8 mouse cellular contexts compared by ENCODE assay signal in genomic region chr9:41766533-41766920, GRCm38 (mm10).
DNase-seq lines count a peak whose midpoint lies in the region; ATAC-seq and TF ChIP-seq lines count a peak whose summit lies in the region.

No protein-coding gene starts in this region.

- no peaks in the 10 kb centered on the region for H3K36me3 ChIP-seq in C2C12 (ENCODE audit: control insufficient read depth, insufficient read depth)
- no peaks in the 10 kb centered on the region for H3K36me3 ChIP-seq in forebrain, embryonic 14.5 days (ENCODE audit: control insufficient read depth, insufficient read depth, low read length)
- H3K36me3 ChIP-seq in heart, embryonic 15.5 days = no peaks in the 10 kb centered on the region

- peak; percentile 33 to 62 for DNase-seq in adrenal gland, postnatal 36 days
- peak; percentile 85 for DNase-seq in forebrain, embryonic 14.5 days (ENCODE audit: low spot score)
- peak; percentile 66 to 72 for DNase-seq in kidney, postnatal 4 days
- peak; percentile 72 for DNase-seq in lung, postnatal 14 days
- DNase-seq in right cerebral cortex, postnatal 4 days = peak; percentile 38

- H3K9me3 ChIP-seq in forebrain, embryonic 14.5 days (replicated peaks; ENCODE audit: control insufficient read depth, low read length) = no peaks in the 10 kb centered on the region
- H3K9me3 ChIP-seq in heart, embryonic 15.5 days (replicated peaks) = no peaks in the 10 kb centered on the region

- H3K79me3 ChIP-seq in C2C12 (ENCODE audit: low read depth) = no peaks in the 10 kb centered on the region

- peak overlapping the region; percentile 65 for H3K27ac ChIP-seq in forebrain, embryonic 14.5 days (ENCODE audit: low read depth, low read length)
- peak overlapping the region; percentile 71 for H3K27ac ChIP-seq in heart, embryonic 15.5 days

- H3K4me3 ChIP-seq in C2C12 (ENCODE audit: insufficient read depth, poor library complexity, severe bottlenecking) = no peak overlapping the region
- no peak overlapping the region for H3K4me3 ChIP-seq in forebrain, embryonic 14.5 days (ENCODE audit: low read depth, low read length)
- H3K4me3 ChIP-seq in heart, embryonic 15.5 days = no peak overlapping the region

- TF ChIP-seq CTCF in C2C12 (IDR thresholded peaks at IDR 0.05; ENCODE audit: control insufficient read depth, insufficient read depth, insufficient read length) = no peak

- no peak overlapping the region for H3ac ChIP-seq in C2C12 (ENCODE audit: control insufficient read depth, insufficient read length, low read depth)

- H3K9ac ChIP-seq in forebrain, embryonic 14.5 days (ENCODE audit: low read length) = no peak overlapping the region
- no peak overlapping the region for H3K9ac ChIP-seq in heart, embryonic 15.5 days

- no peak overlapping the region for H3K4me2 ChIP-seq in forebrain, embryonic 14.5 days (ENCODE audit: low read length)
- no peak overlapping the region for H3K4me2 ChIP-seq in heart, embryonic 15.5 days

- no peaks in the 10 kb centered on the region for H3K79me2 ChIP-seq in C2C12 (ENCODE audit: control insufficient read depth, insufficient read depth)

- ATAC-seq in forebrain, embryonic 14.5 days = peak; percentile 89
- peak; percentile 97 for ATAC-seq in heart, embryonic 15.5 days (replicated peaks; ENCODE audit: insufficient number of reproducible peaks, insufficient read depth, low FRiP score, low read depth)
- no peak for ATAC-seq in inflammation-experienced regulatory T-cells, adult 6 months

- WGBS in forebrain, embryonic 14.5 days = 9% methylated on average over 4 of the region's 4 CpGs
- 7% methylated on average over 4 of the region's 4 CpGs for WGBS in heart, embryonic 15.5 days

- no peaks in the 10 kb centered on the region for H3K27me3 ChIP-seq in C2C12 (ENCODE audit: control insufficient read depth, insufficient read depth, insufficient read length)
- no peaks in the 10 kb centered on the region for H3K27me3 ChIP-seq in forebrain, embryonic 14.5 days (replicated peaks; ENCODE audit: control insufficient read depth, insufficient read depth, low read length)
- H3K27me3 ChIP-seq in heart, embryonic 15.5 days = no peaks in the 10 kb centered on the region

- H3K4me1 ChIP-seq in forebrain, embryonic 14.5 days (ENCODE audit: control insufficient read depth, insufficient read depth, low read length) = peaks cover 7% of the 10 kb centered on the region; the same call in 1 of the 2 replicates
- H3K4me1 ChIP-seq in heart, embryonic 15.5 days (replicated peaks) = peaks cover 14% of the 10 kb centered on the region

TF ChIP-seq in C2C12, 6 proteins besides CTCF, POLR2A, EP300 and RAD21:
- no peak for TF ChIP-seq CEBPB (IDR thresholded peaks at IDR 0.05; ENCODE audit: low read depth)
- no peak for TF ChIP-seq MYOG (IDR thresholded peaks at IDR 0.05; ENCODE audit: control insufficient read depth, extremely low read depth, insufficient read length)
- TF ChIP-seq MYOD1 (IDR thresholded peaks at IDR 0.05; ENCODE audit: control insufficient read depth, insufficient read length, low read depth) = peak; percentile 89
- TF ChIP-seq USF1 (IDR thresholded peaks at IDR 0.05; ENCODE audit: low read depth) = peak; percentile 40
